Mouse (Mus musculus) E14TG2a.4 (cell line): ENCODE measurements around the gene Ugt1a10.
"Not testable (repeated sequence)": the region's sequence is repeated elsewhere in the genome, so short reads cannot be mapped to it uniquely, and the experiment has no call there.

ENCODE experiments used
- CTCF ChIP-seq: conservative IDR thresholded peaks from 2 replicates; pipeline ENCODE4 v1.5.1; 2014; ENCODE audit warnings: low read length
- NANOG ChIP-seq: IDR thresholded peaks from 2 replicates; pipeline ENCODE4 v1.6.1; 2014; ENCODE audit warnings: borderline replicate concordance, low read length, mixed read lengths
- POU5F1 ChIP-seq: IDR thresholded peaks from 2 replicates; pipeline ENCODE4 v1.6.1; 2014; ENCODE audit warnings: low read length, borderline replicate concordance

DNA sequence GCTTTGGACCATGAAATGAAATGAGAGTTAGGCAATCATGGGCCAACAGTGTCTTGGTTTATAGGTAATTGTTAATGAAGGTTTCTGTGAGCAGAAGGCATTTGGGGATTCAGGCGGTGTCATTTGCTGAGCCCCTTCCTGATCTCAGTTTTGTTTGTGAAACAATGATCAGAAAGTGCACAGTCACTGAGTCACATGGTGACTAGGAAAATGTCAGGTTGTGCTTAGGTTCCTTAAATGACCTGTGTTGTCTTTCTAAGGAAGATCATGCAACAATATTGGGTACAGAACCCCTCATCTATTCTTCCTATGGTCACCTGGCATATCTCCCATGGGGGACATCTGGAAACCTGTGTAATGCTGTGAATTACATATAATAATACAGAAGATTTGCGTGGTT lies 7.8 kb upstream of the Ugt1a10 start:
- not testable (repeated sequence) for TF ChIP-seq CTCF, NANOG, POU5F1
